In the genomic region with DNA sequence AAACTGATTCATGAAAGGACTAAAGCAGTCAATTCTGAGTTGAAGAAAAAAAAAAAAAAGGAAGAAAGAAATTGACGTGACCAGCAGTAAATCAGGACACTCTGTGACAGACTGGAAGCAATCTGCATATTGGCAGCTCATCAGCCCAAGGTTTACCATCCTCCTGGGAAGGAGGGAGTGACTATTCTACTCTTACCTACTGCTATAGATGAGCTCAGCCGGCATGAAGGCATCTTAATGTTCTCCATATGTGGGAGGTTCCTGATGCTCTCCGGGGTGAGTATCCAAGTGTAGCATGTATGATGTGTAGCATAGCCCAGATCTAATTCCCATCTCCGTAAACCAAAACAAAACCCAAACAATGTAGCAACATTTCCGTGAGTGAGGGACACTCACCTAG, we compare ENCODE assay signal across 16 mouse cellular contexts.
"Had no signal": no experiment of that assay in that cellular context is flagged by ENCODE, and none has a peak within 500 bp of the region (broad histone marks: within the 10 kb centered on the region; RNA-seq: fewer than 3 reads in every experiment).

No protein-coding gene starts in this region.

- H3K36me3 ChIP-seq: neural tube, embryonic 15.5 days had no signal

- H3K4me2 ChIP-seq: liver, embryonic 11.5 days; lung, embryonic 14.5 days; neural tube, embryonic 15.5 days had no signal

- DNase-seq: kidney, adult 11 months; kidney, adult 9 months; kidney, postnatal 10 days; kidney, postnatal 4 days; left cerebral cortex, postnatal 4 days; lung, embryonic 14.5 days; lung, postnatal 10 days; lung, postnatal 4 days; midbrain, embryonic 14.5 days; thymus, postnatal 4 days had no signal

- H3K9ac ChIP-seq: lung, embryonic 14.5 days; neural tube, embryonic 15.5 days had no signal

- H3K9me3 ChIP-seq: midbrain, embryonic 10.5 days; neural tube, embryonic 15.5 days had no signal

- H3K4me1 ChIP-seq: neural tube, embryonic 15.5 days had no signal

- H3K27me3 ChIP-seq: neural tube, embryonic 15.5 days had no signal

- H3K27ac ChIP-seq: layer of hippocampus, adult 2 months; midbrain, embryonic 10.5 days; neural tube, embryonic 15.5 days; stomach, postnatal 0 days had no signal

- H3K4me3 ChIP-seq: layer of hippocampus, adult 2 months; midbrain, embryonic 10.5 days; myocyte; neural tube, embryonic 15.5 days had no signal
